Mouse (Mus musculus): ENCODE measurements around the gene Lhfpl2. TPM values are rescaled to one million over a fixed set of nuclear protein-coding genes. Genes with fewer than 3 reads are reported as not detected.
A peak's percentile ranks its signal among the peaks of the same experiment; 100 is the strongest.

Gene Lhfpl2
- polyA plus RNA-seq, 1 experiment from 2014 or later, result 20.0 TPM

GRCm38 (mm10) chr13:94087061-94087460, 29.5 kb downstream of the Lhfpl2 start:
- H3K36me3 ChIP-seq, result no peaks in the 10 kb centered on the region
- no peak overlapping the region for H3K4me2 ChIP-seq
- H3K9ac ChIP-seq, result no peak overlapping the region
- ATAC-seq (ENCODE audit: low FRiP score, low read depth), result no peak
- 35% methylated on average over 9 of the region's 9 CpGs for WGBS
- 0 out of 2 replicates have a peak, but pooled peaks cover 3% of the 10 kb centered on the region for H3K27me3 ChIP-seq
- no peak overlapping the region for H3K27ac ChIP-seq (replicated peaks)
- no peaks in the 10 kb centered on the region for H3K9me3 ChIP-seq
- H3K4me1 ChIP-seq (replicated peaks), result peaks cover 10% of the 10 kb centered on the region; the same call in 1 of the 2 replicates
- no peak overlapping the region for H3K4me3 ChIP-seq

GRCm38 (mm10) chr13:94088788-94089187, 31.2 kb downstream of the Lhfpl2 start:
- H3K4me3 ChIP-seq, result no peak overlapping the region
- 0 out of 2 replicates have a peak, but pooled peaks cover 5% of the 10 kb centered on the region for H3K27me3 ChIP-seq
- H3K36me3 ChIP-seq, result no peaks in the 10 kb centered on the region
- WGBS, result 87% methylated on average over 9 of the region's 9 CpGs
- ATAC-seq (ENCODE audit: low FRiP score, low read depth), result no peak
- no peak overlapping the region for H3K4me2 ChIP-seq
- H3K4me1 ChIP-seq (replicated peaks), result peaks cover 10% of the 10 kb centered on the region; the same call in 1 of the 2 replicates
- no peaks in the 10 kb centered on the region for H3K9me3 ChIP-seq
- no peak overlapping the region for H3K9ac ChIP-seq
- H3K27ac ChIP-seq (replicated peaks), result no peak overlapping the region

- 67% methylated on average over 9 of the region's 9 CpGs for WGBS
- Histone ChIP-seq H3K9ac (no peak overlapping the region), H3K4me2 (no peak overlapping the region), H3K4me3 (no peak overlapping the region), H3K27me3 (0 out of 2 replicates have a peak, but pooled peaks cover 5% of the 10 kb centered on the region), H3K9me3 (no peaks in the 10 kb centered on the region), H3K27ac (replicated peaks) (no peak overlapping the region), H3K36me3 (no peaks in the 10 kb centered on the region), H3K4me1 (replicated peaks) (peaks cover 7% of the 10 kb centered on the region; the same call in 1 of the 2 replicates)
- no peak for ATAC-seq (ENCODE audit: low FRiP score, low read depth)
These were observed 31.7 kb downstream of the Lhfpl2 start for GRCm38 (mm10) chr13:94089286-94089685.

GRCm38 (mm10) chr13:94091366-94091765, 33.8 kb downstream of the Lhfpl2 start:
- 48% methylated on average over 2 of the region's 2 CpGs for WGBS
- Histone ChIP-seq H3K27me3 (0 out of 2 replicates have a peak, but pooled peaks cover 7% of the 10 kb centered on the region), H3K4me3 (no peak overlapping the region), H3K27ac (replicated peaks) (no peak overlapping the region), H3K9me3 (no peaks in the 10 kb centered on the region), H3K9ac (no peak overlapping the region), H3K4me2 (no peak overlapping the region), H3K36me3 (no peaks in the 10 kb centered on the region), H3K4me1 (replicated peaks) (peaks cover 7% of the 10 kb centered on the region; the same call in 1 of the 2 replicates)
- ATAC-seq (ENCODE audit: low FRiP score, low read depth), result no peak

- Histone ChIP-seq H3K9ac (no peak overlapping the region), H3K4me3 (no peak overlapping the region), H3K4me1 (replicated peaks) (peaks cover 7% of the 10 kb centered on the region), H3K4me2 (no peak overlapping the region), H3K27ac (replicated peaks) (no peak overlapping the region), H3K36me3 (no peaks in the 10 kb centered on the region), H3K27me3 (0 out of 2 replicates have a peak, but pooled peaks cover 7% of the 10 kb centered on the region), H3K9me3 (no peaks in the 10 kb centered on the region)
- 82% methylated on average over 4 of the region's 4 CpGs for WGBS
- ATAC-seq (ENCODE audit: low FRiP score, low read depth), result no peak
These were observed 36.6 kb downstream of the Lhfpl2 start for GRCm38 (mm10) chr13:94094176-94094575.

GRCm38 (mm10) chr13:94094625-94095024, 37.0 kb downstream of the Lhfpl2 start:
- peaks cover 7% of the 10 kb centered on the region for H3K4me1 ChIP-seq (replicated peaks)
- no peaks in the 10 kb centered on the region for H3K36me3 ChIP-seq
- no peak overlapping the region for H3K9ac ChIP-seq
- H3K9me3 ChIP-seq, result no peaks in the 10 kb centered on the region
- H3K27me3 ChIP-seq, result 0 out of 2 replicates have a peak, but pooled peaks cover 7% of the 10 kb centered on the region
- no peak for ATAC-seq (ENCODE audit: low FRiP score, low read depth)
- no peak overlapping the region for H3K4me3 ChIP-seq
- no peak overlapping the region for H3K4me2 ChIP-seq
- WGBS, result 57% methylated on average over 3 of the region's 3 CpGs
- no peak overlapping the region for H3K27ac ChIP-seq (replicated peaks)

- H3K4me3 ChIP-seq, result no peak overlapping the region
- H3K9me3 ChIP-seq, result no peaks in the 10 kb centered on the region
- ATAC-seq (ENCODE audit: low FRiP score, low read depth), result no peak
These were observed 37.6 kb downstream of the Lhfpl2 start for GRCm38 (mm10) chr13:94095202-94095601.

GRCm38 (mm10) chr13:94097667-94098066, 40.1 kb downstream of the Lhfpl2 start:
- Histone ChIP-seq H3K27ac (replicated peaks) (no peak overlapping the region), H3K4me2 (no peak overlapping the region), H3K27me3 (0 out of 2 replicates have a peak, but pooled peaks cover 5% of the 10 kb centered on the region), H3K9ac (no peak overlapping the region), H3K4me3 (no peak overlapping the region), H3K36me3 (no peaks in the 10 kb centered on the region), H3K4me1 (replicated peaks) (peaks cover 10% of the 10 kb centered on the region), H3K9me3 (no peaks in the 10 kb centered on the region)
- 62% methylated on average over 2 of the region's 2 CpGs for WGBS
- ATAC-seq (ENCODE audit: low FRiP score, low read depth), result no peak

More at GRCm38 (mm10) chr13:94095202-94095601, 37.6 kb downstream of the Lhfpl2 start:
- H3K4me1 ChIP-seq (replicated peaks), result peaks cover 10% of the 10 kb centered on the region
- H3K27me3 ChIP-seq, result 0 out of 2 replicates have a peak, but pooled peaks cover 7% of the 10 kb centered on the region
- H3K4me2 ChIP-seq, result no peak overlapping the region
- no peak overlapping the region for H3K27ac ChIP-seq (replicated peaks)
- no peaks in the 10 kb centered on the region for H3K36me3 ChIP-seq
- no peak overlapping the region for H3K9ac ChIP-seq

- ATAC-seq (ENCODE audit: low FRiP score, low read depth), result peak; percentile 34; the same call in 1 of the 2 replicates
- H3K36me3 ChIP-seq, result no peaks in the 10 kb centered on the region
- H3K4me3 ChIP-seq, result no peak overlapping the region
- H3K4me2 ChIP-seq, result no peak overlapping the region
- H3K4me1 ChIP-seq (replicated peaks), result peaks cover 10% of the 10 kb centered on the region
- WGBS, result 53% methylated on average over 16 of the region's 16 CpGs
- no peak overlapping the region for H3K9ac ChIP-seq
- 0 out of 2 replicates have a peak, but pooled peaks cover 2% of the 10 kb centered on the region for H3K27me3 ChIP-seq
- H3K9me3 ChIP-seq, result no peaks in the 10 kb centered on the region
- H3K27ac ChIP-seq (replicated peaks), result no peak overlapping the region
These were observed 40.9 kb downstream of the Lhfpl2 start for GRCm38 (mm10) chr13:94098369-94099084.

- WGBS, result 95% methylated on average over 10 of the region's 10 CpGs
These were observed 41.5 kb downstream of the Lhfpl2 start for GRCm38 (mm10) chr13:94099087-94099486.

GRCm38 (mm10) chr13:94100361-94100760, 42.8 kb downstream of the Lhfpl2 start:
- 74% methylated on average over 3 of the region's 3 CpGs for WGBS
- no peak overlapping the region for H3K27ac ChIP-seq (replicated peaks)
- no peak overlapping the region for H3K4me2 ChIP-seq
- H3K9me3 ChIP-seq, result no peaks in the 10 kb centered on the region
- no peak overlapping the region for H3K9ac ChIP-seq
- no peak overlapping the region for H3K4me3 ChIP-seq
- 0 out of 2 replicates have a peak, but pooled peaks cover 2% of the 10 kb centered on the region for H3K27me3 ChIP-seq
- no peak for ATAC-seq (ENCODE audit: low FRiP score, low read depth)
- peaks cover 13% of the 10 kb centered on the region for H3K4me1 ChIP-seq (replicated peaks)
- H3K36me3 ChIP-seq, result no peaks in the 10 kb centered on the region

More at GRCm38 (mm10) chr13:94099087-94099486, 41.5 kb downstream of the Lhfpl2 start:
- H3K36me3 ChIP-seq, result no peaks in the 10 kb centered on the region
- no peak overlapping the region for H3K4me3 ChIP-seq
- H3K9me3 ChIP-seq, result no peaks in the 10 kb centered on the region
- H3K4me2 ChIP-seq, result no peak overlapping the region
- H3K27ac ChIP-seq (replicated peaks), result no peak overlapping the region
- 0 out of 2 replicates have a peak, but pooled peaks cover 2% of the 10 kb centered on the region for H3K27me3 ChIP-seq
- H3K9ac ChIP-seq, result no peak overlapping the region
- peaks cover 10% of the 10 kb centered on the region for H3K4me1 ChIP-seq (replicated peaks)
- ATAC-seq (ENCODE audit: low FRiP score, low read depth), result no peak

- no peak for ATAC-seq (ENCODE audit: low FRiP score, low read depth)
- no peak overlapping the region for H3K4me3 ChIP-seq
- 76% methylated on average over 10 of the region's 10 CpGs for WGBS
These were observed 43.5 kb downstream of the Lhfpl2 start for GRCm38 (mm10) chr13:94101020-94101571.

More at GRCm38 (mm10) chr13:94101020-94101571, 43.5 kb downstream of the Lhfpl2 start:
- no peak overlapping the region for H3K27ac ChIP-seq (replicated peaks)
- no peaks in the 10 kb centered on the region for H3K9me3 ChIP-seq
- no peaks in the 10 kb centered on the region for H3K36me3 ChIP-seq
- H3K27me3 ChIP-seq, result 0 out of 2 replicates have a peak, but pooled peaks cover 2% of the 10 kb centered on the region
- H3K4me1 ChIP-seq (replicated peaks), result peaks cover 13% of the 10 kb centered on the region
- no peak overlapping the region for H3K4me2 ChIP-seq
- no peak overlapping the region for H3K9ac ChIP-seq

Measured in hindbrain, embryonic 15.5 days (tissue).